Mouse (Mus musculus): ENCODE results near the gene Tmtc1.
A peak's percentile ranks its signal among the peaks of the same experiment; 100 is the strongest.

The Tmtc1 gene

GRCm38 (mm10) chr6:148315106-148315505 lies 129.1 kb downstream of the Tmtc1 start:
- DNase-seq (ENCODE audit: low spot score) = no peak

- DNase-seq (ENCODE audit: low spot score) = no peak
Observed at GRCm38 (mm10) chr6:148310981-148311380, 133.2 kb downstream of the Tmtc1 start.

- no peak for DNase-seq (ENCODE audit: low spot score)
Observed at GRCm38 (mm10) chr6:148305821-148306220, 138.4 kb downstream of the Tmtc1 start.

GRCm38 (mm10) chr6:148305191-148305590 lies 139.0 kb downstream of the Tmtc1 start:
- no peak for DNase-seq (ENCODE audit: low spot score)

GRCm38 (mm10) chr6:148302261-148302660 lies 141.9 kb downstream of the Tmtc1 start:
- DNase-seq (ENCODE audit: low spot score) = no peak

- DNase-seq (ENCODE audit: low spot score) = no peak
Observed at GRCm38 (mm10) chr6:148297086-148297485, 147.1 kb downstream of the Tmtc1 start.

GRCm38 (mm10) chr6:148296418-148296817 lies 147.8 kb downstream of the Tmtc1 start:
- DNase-seq (ENCODE audit: low spot score) = no peak

- no peak for DNase-seq (ENCODE audit: low spot score)
Observed at GRCm38 (mm10) chr6:148294506-148294905, 149.7 kb downstream of the Tmtc1 start.

- DNase-seq (ENCODE audit: low spot score) = no peak
Observed at GRCm38 (mm10) chr6:148290865-148291264, 153.3 kb downstream of the Tmtc1 start.

GRCm38 (mm10) chr6:148283224-148283881 lies 160.8 kb downstream of the Tmtc1 start:
- DNase-seq (ENCODE audit: low spot score) = peak; percentile 78

GRCm38 (mm10) chr6:148279240-148279639 lies 164.9 kb downstream of the Tmtc1 start:
- DNase-seq (ENCODE audit: low spot score) = no peak

- no peak for DNase-seq (ENCODE audit: low spot score)
Observed at GRCm38 (mm10) chr6:148276418-148276817, 167.8 kb downstream of the Tmtc1 start.

- DNase-seq (ENCODE audit: low spot score) = no peak
Observed at GRCm38 (mm10) chr6:148275046-148275445, 169.1 kb downstream of the Tmtc1 start.

- DNase-seq (ENCODE audit: low spot score) = no peak
Observed at GRCm38 (mm10) chr6:148260729-148261101, 183.5 kb downstream of the Tmtc1 start.

- DNase-seq (ENCODE audit: low spot score) = no peak
Observed at GRCm38 (mm10) chr6:148259979-148260728, 184.0 kb downstream of the Tmtc1 start.

GRCm38 (mm10) chr6:148259074-148259473 lies 185.1 kb downstream of the Tmtc1 start:
- no peak for DNase-seq (ENCODE audit: low spot score)

GRCm38 (mm10) chr6:148257805-148258204 lies 186.4 kb downstream of the Tmtc1 start:
- no peak for DNase-seq (ENCODE audit: low spot score)

GRCm38 (mm10) chr6:148256109-148256508 lies 188.1 kb downstream of the Tmtc1 start:
- no peak for DNase-seq (ENCODE audit: low spot score)

GRCm38 (mm10) chr6:148255395-148256053 lies 188.7 kb downstream of the Tmtc1 start:
- no peak for DNase-seq (ENCODE audit: low spot score)

GRCm38 (mm10) chr6:148249221-148249620 lies 195.0 kb downstream of the Tmtc1 start:
- no peak for DNase-seq (ENCODE audit: low spot score)

- DNase-seq (ENCODE audit: low spot score) = peak; percentile 37
Observed at GRCm38 (mm10) chr6:148248625-148249024, 195.6 kb downstream of the Tmtc1 start.

- no peak for DNase-seq (ENCODE audit: low spot score)
Observed at GRCm38 (mm10) chr6:148246544-148246943, 197.6 kb downstream of the Tmtc1 start.

- DNase-seq (ENCODE audit: low spot score) = no peak
Observed at GRCm38 (mm10) chr6:148244836-148245235, 199.4 kb downstream of the Tmtc1 start.
